Mouse (Mus musculus): ENCODE data around the gene Traf5. TPM values are rescaled to one million over a fixed set of nuclear protein-coding genes. Genes with fewer than 3 reads are reported as not detected.
A peak's percentile ranks its signal among the peaks of the same experiment; 100 is the strongest.

The Traf5 gene
- polyA plus RNA-seq, 1 experiment, result 31.0 TPM

GRCm38 (mm10) chr1:191963948-191964772, 128.2 kb downstream of the Traf5 start:
- no peak overlapping the region for H3K4me3 ChIP-seq (ENCODE audit: extremely low read depth, insufficient read depth, insufficient read length)
- H3K36me3 ChIP-seq (ENCODE audit: control insufficient read depth, insufficient read depth, low read length), result no peaks in the 10 kb centered on the region
- no peak overlapping the region for H3K27ac ChIP-seq (ENCODE audit: insufficient read depth, low read length)
- H3K4me1 ChIP-seq (ENCODE audit: control insufficient read depth, insufficient read depth, insufficient read length), result no peaks in the 10 kb centered on the region
- H3K27me3 ChIP-seq (ENCODE audit: control insufficient read depth, insufficient read depth, low read length), result no peaks in the 10 kb centered on the region
- WGBS, result 30% methylated on average over 8 of the region's 8 CpGs
- TF ChIP-seq CTCF (IDR thresholded peaks at IDR 0.05; ENCODE audit: extremely low read depth, insufficient read depth, insufficient read length, insufficient replicate concordance) (peak; percentile 91), POLR2A (IDR thresholded peaks at IDR 0.05; ENCODE audit: low read depth, low read length) (no peak)
- peak; percentile 32 to 82 for DNase-seq (ENCODE audit: low read depth in 1 of 2, low spot score in 2 of 2)

- no peak overlapping the region for H3K4me3 ChIP-seq (ENCODE audit: extremely low read depth, insufficient read depth, insufficient read length)
- 81% methylated on average over 3 of the region's 3 CpGs for WGBS
- no peak for DNase-seq (ENCODE audit: low read depth in 1 of 2, low spot score in 2 of 2)
- no peak overlapping the region for H3K27ac ChIP-seq (ENCODE audit: insufficient read depth, low read length)
- TF ChIP-seq POLR2A (IDR thresholded peaks at IDR 0.05; ENCODE audit: low read depth, low read length) (no peak), CTCF (IDR thresholded peaks at IDR 0.05; ENCODE audit: extremely low read depth, insufficient read depth, insufficient read length, insufficient replicate concordance) (no peak)
- H3K27me3 ChIP-seq (ENCODE audit: control insufficient read depth, insufficient read depth, low read length), result no peaks in the 10 kb centered on the region
- no peaks in the 10 kb centered on the region for H3K36me3 ChIP-seq (ENCODE audit: control insufficient read depth, insufficient read depth, low read length)
- H3K4me1 ChIP-seq (ENCODE audit: control insufficient read depth, insufficient read depth, insufficient read length), result no peaks in the 10 kb centered on the region
Observed at GRCm38 (mm10) chr1:191963413-191963812, 128.9 kb downstream of the Traf5 start.

- no peak for DNase-seq (ENCODE audit: low read depth in 1 of 2, low spot score in 2 of 2)
- H3K36me3 ChIP-seq (ENCODE audit: control insufficient read depth, insufficient read depth, low read length), result no peaks in the 10 kb centered on the region
- TF ChIP-seq POLR2A (IDR thresholded peaks at IDR 0.05; ENCODE audit: low read depth, low read length), result no peak
- no peak for TF ChIP-seq CTCF (IDR thresholded peaks at IDR 0.05; ENCODE audit: extremely low read depth, insufficient read depth, insufficient read length, insufficient replicate concordance)
- 48% methylated on average over 2 of the region's 2 CpGs for WGBS
- H3K4me1 ChIP-seq (ENCODE audit: control insufficient read depth, insufficient read depth, insufficient read length), result peaks cover 8% of the 10 kb centered on the region; the same call in 1 of the 2 replicates
- no peak overlapping the region for H3K4me3 ChIP-seq (ENCODE audit: extremely low read depth, insufficient read depth, insufficient read length)
- no peaks in the 10 kb centered on the region for H3K27me3 ChIP-seq (ENCODE audit: control insufficient read depth, insufficient read depth, low read length)
- H3K27ac ChIP-seq (ENCODE audit: insufficient read depth, low read length), result no peak overlapping the region
Observed at GRCm38 (mm10) chr1:191960946-191961345, 131.4 kb downstream of the Traf5 start.

GRCm38 (mm10) chr1:191957321-191957720, 135.0 kb downstream of the Traf5 start:
- Histone ChIP-seq H3K27ac (ENCODE audit: insufficient read depth, low read length) (no peak overlapping the region), H3K27me3 (ENCODE audit: control insufficient read depth, insufficient read depth, low read length) (no peaks in the 10 kb centered on the region), H3K4me3 (ENCODE audit: extremely low read depth, insufficient read depth, insufficient read length) (no peak overlapping the region), H3K36me3 (ENCODE audit: control insufficient read depth, insufficient read depth, low read length) (no peaks in the 10 kb centered on the region), H3K4me1 (ENCODE audit: control insufficient read depth, insufficient read depth, insufficient read length) (peaks cover 16% of the 10 kb centered on the region; the same call in 1 of the 2 replicates)
- 85% methylated on average over 3 of the region's 3 CpGs for WGBS
- TF ChIP-seq CTCF (IDR thresholded peaks at IDR 0.05; ENCODE audit: extremely low read depth, insufficient read depth, insufficient read length, insufficient replicate concordance) (no peak), POLR2A (IDR thresholded peaks at IDR 0.05; ENCODE audit: low read depth, low read length) (no peak)
- DNase-seq (ENCODE audit: low read depth in 1 of 2, low spot score in 2 of 2), result no peak

- no peak for DNase-seq (ENCODE audit: low read depth in 1 of 2, low spot score in 2 of 2)
- Histone ChIP-seq H3K27ac (ENCODE audit: insufficient read depth, low read length) (peak overlapping the region; percentile 61), H3K4me1 (ENCODE audit: control insufficient read depth, insufficient read depth, insufficient read length) (peaks cover 16% of the 10 kb centered on the region; the same call in 1 of the 2 replicates), H3K4me3 (ENCODE audit: extremely low read depth, insufficient read depth, insufficient read length) (peak overlapping the region; percentile 10; the same call in 1 of the 2 replicates), H3K27me3 (ENCODE audit: control insufficient read depth, insufficient read depth, low read length) (no peaks in the 10 kb centered on the region), H3K36me3 (ENCODE audit: control insufficient read depth, insufficient read depth, low read length) (no peaks in the 10 kb centered on the region)
- WGBS, result 65% methylated on average over 2 of the region's 2 CpGs
- no peak for TF ChIP-seq CTCF (IDR thresholded peaks at IDR 0.05; ENCODE audit: extremely low read depth, insufficient read depth, insufficient read length, insufficient replicate concordance)
- TF ChIP-seq POLR2A (IDR thresholded peaks at IDR 0.05; ENCODE audit: low read depth, low read length), result no peak
Observed at GRCm38 (mm10) chr1:191956871-191957270, 135.5 kb downstream of the Traf5 start.

GRCm38 (mm10) chr1:191956261-191956660, 136.1 kb downstream of the Traf5 start:
- Histone ChIP-seq H3K27ac (ENCODE audit: insufficient read depth, low read length) (peak overlapping the region; percentile 61), H3K4me1 (ENCODE audit: control insufficient read depth, insufficient read depth, insufficient read length) (peaks cover 16% of the 10 kb centered on the region; the same call in 1 of the 2 replicates), H3K27me3 (ENCODE audit: control insufficient read depth, insufficient read depth, low read length) (no peaks in the 10 kb centered on the region), H3K4me3 (ENCODE audit: extremely low read depth, insufficient read depth, insufficient read length) (peak overlapping the region; percentile 40), H3K36me3 (ENCODE audit: control insufficient read depth, insufficient read depth, low read length) (no peaks in the 10 kb centered on the region)
- DNase-seq (ENCODE audit: low read depth in 1 of 2, low spot score in 2 of 2), result no peak
- WGBS, result 25% methylated on average over 3 of the region's 3 CpGs
- TF ChIP-seq CTCF (IDR thresholded peaks at IDR 0.05; ENCODE audit: extremely low read depth, insufficient read depth, insufficient read length, insufficient replicate concordance), result no peak
- TF ChIP-seq POLR2A (IDR thresholded peaks at IDR 0.05; ENCODE audit: low read depth, low read length), result no peak

GRCm38 (mm10) chr1:191955101-191955500, 137.3 kb downstream of the Traf5 start:
- Histone ChIP-seq H3K4me3 (ENCODE audit: extremely low read depth, insufficient read depth, insufficient read length) (no peak overlapping the region), H3K4me1 (ENCODE audit: control insufficient read depth, insufficient read depth, insufficient read length) (peaks cover 16% of the 10 kb centered on the region; the same call in 1 of the 2 replicates), H3K36me3 (ENCODE audit: control insufficient read depth, insufficient read depth, low read length) (no peaks in the 10 kb centered on the region), H3K27me3 (ENCODE audit: control insufficient read depth, insufficient read depth, low read length) (no peaks in the 10 kb centered on the region), H3K27ac (ENCODE audit: insufficient read depth, low read length) (peak overlapping the region; percentile 76)
- DNase-seq (ENCODE audit: low read depth in 1 of 2, low spot score in 2 of 2), result peak in 1 of 2 experiments; percentile 8
- WGBS, result 1% methylated on average over 3 of the region's 3 CpGs
- TF ChIP-seq POLR2A (IDR thresholded peaks at IDR 0.05; ENCODE audit: low read depth, low read length), result no peak
- TF ChIP-seq CTCF (IDR thresholded peaks at IDR 0.05; ENCODE audit: extremely low read depth, insufficient read depth, insufficient read length, insufficient replicate concordance), result no peak

All from spleen, adult 2 months (tissue).